Mouse (Mus musculus) T-helper 17 cell (primary cell): Measurements from ENCODE around the gene Ubr3.

Experiments
- in situ Hi-C, 2 experiments: fragments of 300-600 bp; cut with MboI, MseI; formaldehyde crosslinking; loops; 1 replicate in 1 of 2; 2 replicates in 1 of 2; pipeline ENCODE4 v1.15.1; 2025; ENCODE audit warnings: high pct_unique_total_duplicates in 2 of 2

The Ubr3 gene

DNA sequence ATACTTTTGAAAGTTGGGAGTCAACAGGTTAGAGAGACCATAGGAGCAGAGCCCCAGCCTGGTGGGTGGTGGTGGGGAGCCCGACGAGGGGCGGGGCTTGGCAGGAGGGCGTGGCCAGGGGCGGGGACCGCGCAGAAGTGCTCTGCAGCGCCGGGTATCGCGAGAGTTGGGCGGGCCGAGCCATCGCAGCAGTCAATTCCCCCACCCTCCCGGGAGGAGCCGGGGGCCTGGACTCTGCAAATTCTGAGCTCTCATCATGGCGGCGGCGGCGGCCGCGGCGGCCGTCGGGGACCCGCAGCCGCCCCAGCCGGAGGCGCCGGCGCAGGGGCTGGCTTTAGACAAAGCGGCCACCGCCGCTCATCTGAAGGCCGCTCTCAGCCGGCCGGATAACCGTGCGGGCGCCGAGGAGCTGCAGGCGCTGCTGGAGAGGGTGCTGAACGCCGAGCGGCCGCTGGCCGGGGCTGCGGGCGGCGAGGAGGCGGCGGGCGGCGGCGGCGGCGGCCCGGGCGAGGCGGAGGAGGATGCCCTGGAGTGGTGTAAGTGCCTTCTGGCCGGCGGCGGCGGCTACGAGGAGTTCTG is at the start of gene Ubr3:
Ubr3 (plus strand) TSS at position 208 of the 579 bp plus-strand sequence.
- in situ Hi-C loops = no loop called here

DNA sequence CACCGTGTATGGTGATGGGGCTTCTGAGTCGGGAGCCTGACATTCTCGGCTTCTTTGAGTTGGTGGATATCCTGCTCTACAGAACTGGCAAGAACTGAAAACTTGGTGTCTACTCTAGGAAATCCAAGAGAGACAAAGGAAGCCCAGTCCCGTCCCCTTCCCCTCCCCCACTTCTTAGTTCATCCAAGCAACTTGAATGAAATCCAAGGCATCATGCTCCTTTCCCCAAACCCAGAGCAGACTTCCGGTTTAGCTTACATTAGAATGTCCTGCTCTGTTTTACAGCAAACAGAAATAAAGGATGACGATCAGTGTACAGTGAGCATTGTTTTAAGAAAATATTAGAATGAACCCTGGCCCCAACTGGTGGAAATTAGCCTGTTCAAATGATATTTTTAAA is 47.8 kb upstream of the Ubr3 start:
- in situ Hi-C loops = no loop called here

DNA sequence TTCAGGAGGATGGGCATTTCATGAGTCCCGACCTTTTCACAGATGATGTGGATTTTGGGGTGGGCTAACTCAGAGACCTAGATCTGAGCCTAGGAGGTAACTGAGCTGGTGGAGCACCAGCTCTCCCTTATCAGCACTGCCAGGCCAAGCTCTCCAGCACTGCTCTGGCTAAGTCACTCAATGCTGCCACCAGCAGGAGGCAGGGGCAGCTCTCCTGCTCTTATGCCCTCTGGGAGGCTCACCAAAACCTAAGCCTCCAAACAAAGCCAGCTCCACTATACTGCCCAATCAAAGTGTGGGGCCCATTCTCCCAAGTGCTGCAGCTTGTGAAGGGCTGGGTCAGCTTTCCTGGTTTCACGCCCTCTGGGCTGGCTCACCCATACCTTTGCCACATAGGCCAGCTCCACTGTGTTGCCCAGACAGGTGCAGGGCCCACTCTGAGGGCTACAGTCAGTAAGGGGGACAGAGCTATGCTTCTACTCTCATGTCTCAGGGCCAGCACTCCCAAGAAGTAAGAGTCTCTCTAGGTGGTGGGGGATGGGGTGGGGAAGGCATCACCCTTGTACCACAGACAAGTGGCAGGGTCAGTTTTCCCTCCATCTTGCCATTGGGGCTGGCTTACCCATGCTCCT is 45.5 kb upstream of the Ubr3 start:
- in situ Hi-C loops = loop anchor here in 1 of 2 experiments (10.0 kb wide), 1 partner anchor 1603 kb away; the partner anchor contains the start of gene Metap1d

DNA sequence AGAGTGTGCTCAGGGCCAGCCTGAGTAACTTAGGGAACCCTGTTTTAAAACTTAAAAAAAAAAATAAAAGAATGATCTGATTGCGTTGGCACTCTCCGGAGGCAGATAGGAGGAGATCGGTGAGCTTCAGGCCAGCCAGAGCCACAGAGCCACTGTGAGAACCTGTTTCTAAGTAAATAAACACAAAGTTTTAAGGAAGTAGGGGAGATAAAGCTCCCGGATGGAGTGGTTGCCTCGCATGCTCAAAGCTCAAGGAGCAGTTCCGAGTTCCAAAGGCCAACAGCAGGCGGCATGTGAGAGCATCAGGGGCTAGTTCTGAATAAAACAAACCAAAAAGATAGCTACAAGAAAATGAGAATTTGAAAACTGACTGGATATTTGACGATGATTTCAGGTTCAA is 40.7 kb upstream of the Ubr3 start:
- in situ Hi-C loops = loop anchor here in 1 of 2 experiments (10.0 kb wide), 1 partner anchor 1598 kb away; the partner anchor contains the start of gene Metap1d

DNA sequence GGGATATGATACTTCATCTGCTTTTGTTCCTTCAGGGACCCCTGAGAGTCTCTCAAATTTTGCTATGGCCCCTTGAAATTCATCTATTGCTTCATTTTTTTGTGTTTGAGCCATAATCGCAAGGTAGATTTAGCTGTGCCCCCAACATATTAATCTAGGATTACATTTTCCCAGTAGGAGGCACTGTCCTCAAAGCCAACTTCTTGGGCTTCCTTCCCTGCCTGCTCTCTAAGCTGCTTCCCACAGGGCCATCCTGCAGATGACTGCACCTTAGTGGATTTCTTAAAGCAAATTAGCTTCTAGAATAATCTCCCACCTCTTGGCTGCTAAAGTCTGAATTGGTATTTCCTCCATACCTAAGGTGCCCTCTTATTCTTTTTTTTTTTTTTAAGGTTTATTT is 39.2 kb upstream of the Ubr3 start:
- in situ Hi-C loops = loop anchor here in 1 of 2 experiments (10.0 kb wide), 1 partner anchor 1597 kb away; the partner anchor contains the start of gene Metap1d

DNA sequence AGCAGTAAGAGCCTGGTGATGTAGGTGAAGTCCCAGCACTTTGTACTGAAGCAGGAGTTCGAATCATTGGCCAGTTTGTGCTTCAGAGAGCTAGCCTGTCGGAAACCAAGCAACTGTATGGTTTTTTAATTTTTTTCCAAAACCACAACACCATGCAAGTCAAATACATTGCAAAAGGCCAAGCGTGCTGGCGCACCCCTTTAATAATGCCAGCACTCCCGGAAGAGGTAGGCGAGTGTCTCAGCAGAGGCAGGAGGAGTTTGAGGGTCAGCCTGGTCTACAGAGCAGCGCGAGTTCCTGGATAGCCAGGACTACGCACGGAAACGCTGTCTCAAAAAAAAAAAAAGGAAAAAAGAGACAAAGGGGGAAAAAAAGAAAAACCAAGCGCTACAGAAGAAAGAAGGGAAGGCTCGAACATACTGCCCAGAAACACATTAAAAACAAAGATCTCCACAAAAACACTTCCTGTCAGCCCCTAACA is 36.0 kb upstream of the Ubr3 start:
- in situ Hi-C loops = no loop called here

DNA sequence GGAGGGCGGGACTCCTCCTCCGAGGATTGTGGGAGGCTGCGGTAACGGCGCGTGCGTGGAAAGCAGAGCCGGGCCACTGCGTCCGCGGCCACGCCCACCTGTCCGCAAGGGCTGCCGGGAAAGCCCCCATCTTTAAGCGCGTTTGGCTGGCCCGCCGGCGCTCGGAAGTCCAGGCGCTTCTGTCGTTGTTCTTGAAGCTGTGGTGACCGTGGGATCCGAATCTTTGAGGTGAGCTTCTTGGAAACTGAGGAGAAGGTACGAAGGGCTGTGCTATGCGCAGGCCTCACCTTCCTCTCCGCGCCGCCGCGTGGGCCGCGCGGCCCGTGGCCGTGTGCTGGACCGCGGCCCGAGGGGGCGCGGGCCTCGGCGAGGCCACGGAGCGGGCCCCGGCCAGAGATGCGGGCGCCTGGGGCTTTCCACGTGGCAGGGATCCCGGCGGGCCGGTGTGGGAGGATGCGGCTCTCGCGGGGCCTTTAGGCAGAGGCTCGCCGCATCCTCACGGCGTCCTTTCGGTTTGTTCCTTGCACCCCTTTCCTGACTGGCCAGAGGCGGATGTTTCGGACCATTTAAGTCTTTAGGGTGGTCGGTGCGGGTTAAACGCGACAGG is 35.5 kb upstream of the Ubr3 start, which contains the start of gene Ssb:
Ssb (plus strand) TSS at position 78 of the 607 bp plus-strand sequence.
- in situ Hi-C loops = no loop called here

DNA sequence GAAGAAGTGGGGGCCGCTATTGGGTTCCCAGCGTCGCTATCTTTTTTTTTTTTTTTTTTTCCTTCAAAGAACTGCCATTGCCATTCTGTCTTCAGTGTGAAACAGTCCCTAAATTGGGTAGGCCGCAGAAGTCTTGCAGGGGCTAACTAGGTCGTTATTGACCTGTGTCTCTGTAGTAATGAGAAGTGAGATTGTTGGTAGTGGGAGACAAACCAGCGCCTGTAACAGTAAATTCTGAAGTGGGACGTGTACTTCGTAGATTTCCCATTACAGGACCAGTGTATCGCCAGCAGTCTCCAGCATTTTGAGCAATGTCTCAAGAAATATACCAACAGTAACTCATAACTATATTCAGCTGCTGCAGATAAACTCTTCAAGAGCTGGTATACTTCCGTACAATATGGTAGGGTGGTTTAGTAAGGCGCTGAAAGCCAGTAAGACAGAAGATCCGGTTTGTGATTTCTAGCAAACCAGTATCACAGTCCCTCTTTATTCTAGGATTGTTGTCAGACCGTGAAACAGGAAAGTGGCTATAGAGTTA is 34.9 kb upstream of the Ubr3 start:
- in situ Hi-C loops = no loop called here

DNA sequence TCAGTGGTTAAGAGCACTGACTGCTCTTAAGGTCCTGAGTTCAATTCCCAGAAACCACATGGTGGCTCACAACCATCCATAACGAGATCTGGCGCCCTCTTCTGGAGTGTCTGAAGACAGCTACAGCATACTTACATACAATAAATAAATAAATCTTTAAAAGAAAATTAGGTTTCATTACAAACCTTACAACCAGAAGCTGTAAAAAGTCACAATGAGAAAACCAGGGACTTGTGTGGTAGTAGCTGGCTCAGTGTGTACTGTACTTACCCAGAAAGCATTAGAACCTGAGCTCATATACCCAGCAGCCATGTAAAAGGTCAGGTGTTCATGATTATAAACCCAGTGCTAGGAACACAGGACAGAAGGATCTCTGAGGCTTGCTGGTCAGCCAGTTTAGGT is 13.1 kb upstream of the Ubr3 start:
- in situ Hi-C loops = loop anchor here in 1 of 2 experiments (10.0 kb wide), 1 partner anchor 241 kb away; no protein-coding TSS in a partner anchor

DNA sequence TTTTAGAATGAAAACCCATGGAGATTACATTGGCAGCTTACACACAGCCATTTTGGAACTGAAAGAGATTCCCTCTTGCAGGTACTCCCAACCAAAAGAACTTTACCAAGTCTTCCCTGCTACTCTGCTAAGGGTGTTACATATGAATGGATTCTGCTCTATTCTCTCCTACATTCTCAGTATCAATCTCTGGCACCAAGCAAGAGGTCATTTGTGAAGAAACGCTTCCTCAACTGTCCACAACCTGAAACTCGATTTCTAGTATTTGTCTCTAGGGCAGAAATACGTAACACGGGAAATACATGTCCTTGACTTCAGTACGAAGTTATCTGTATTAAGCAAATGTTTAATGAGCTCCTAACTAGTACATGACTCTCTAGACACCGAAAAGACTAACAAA is 12.5 kb upstream of the Ubr3 start:
- in situ Hi-C loops = loop anchor here in 1 of 2 experiments (10.0 kb wide), 1 partner anchor 240 kb away; no protein-coding TSS in a partner anchor

DNA sequence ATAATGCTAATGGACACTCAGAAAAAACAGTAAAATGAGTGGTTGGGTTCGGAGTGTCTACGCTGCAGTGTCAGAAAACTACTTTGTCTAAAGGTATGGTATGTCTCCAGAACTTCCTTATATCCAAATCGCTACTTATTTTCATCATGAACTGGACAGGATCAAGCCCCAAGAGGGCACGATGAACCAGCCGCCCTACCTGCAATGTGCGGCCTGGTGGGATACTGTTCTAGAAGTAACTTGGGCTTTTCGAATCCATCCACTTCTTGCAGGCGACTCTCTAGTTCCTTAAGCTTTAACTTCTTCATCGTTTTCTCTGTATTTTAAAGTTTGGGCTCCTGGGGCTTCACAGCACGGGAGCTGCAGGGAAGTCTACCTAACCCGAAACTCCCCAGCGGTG is 12.0 kb upstream of the Ubr3 start:
- in situ Hi-C loops = loop anchor here in 1 of 2 experiments (10.0 kb wide), 1 partner anchor 240 kb away; no protein-coding TSS in a partner anchor

DNA sequence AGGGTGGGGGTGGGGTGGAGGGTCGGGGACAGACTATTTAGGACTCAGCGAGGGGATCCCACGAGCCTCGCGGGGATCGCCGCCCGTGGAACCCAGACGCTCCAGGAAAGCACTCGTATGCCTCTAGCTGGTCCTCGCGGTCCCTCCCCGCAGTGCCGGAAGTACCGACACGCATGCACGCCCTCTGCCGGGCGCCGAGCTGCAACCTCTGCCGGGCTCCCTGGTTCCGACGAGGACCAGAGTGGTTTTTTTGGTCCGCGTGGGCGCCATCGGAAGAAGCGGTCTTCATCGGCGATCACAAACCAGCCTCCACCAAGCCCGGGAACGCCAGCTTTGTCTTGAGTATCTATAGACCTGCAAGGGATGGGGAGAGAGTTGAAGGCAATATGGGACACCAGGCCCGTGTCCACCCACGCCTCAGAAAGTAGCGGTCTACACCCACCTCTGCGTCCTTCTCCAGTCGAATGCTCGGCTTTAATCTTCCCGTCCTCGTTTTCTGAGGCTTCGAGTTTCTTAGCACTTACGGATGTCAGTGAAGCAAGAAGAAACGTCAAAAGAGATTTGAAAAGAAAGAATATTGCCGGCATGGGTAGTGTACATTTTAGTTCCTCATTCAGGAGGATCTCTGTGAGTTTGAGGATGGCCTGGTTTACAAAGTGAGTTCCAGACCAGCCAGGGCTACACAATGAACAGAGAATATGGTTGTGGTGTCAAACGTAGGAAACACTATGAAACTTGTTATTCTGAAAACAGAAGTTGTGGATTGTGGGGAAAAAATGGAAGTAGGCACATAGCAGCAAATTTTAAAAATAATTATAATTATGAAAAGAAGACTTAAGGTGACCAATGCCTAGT is 11.4 kb upstream of the Ubr3 start, which contains the start of gene Mettl5:
Mettl5 (minus strand) TSS at position 165 of the 855 bp plus-strand sequence.
- in situ Hi-C loops = loop anchor here in 1 of 2 experiments (10.0 kb wide), 1 partner anchor 239 kb away; no protein-coding TSS in a partner anchor

DNA sequence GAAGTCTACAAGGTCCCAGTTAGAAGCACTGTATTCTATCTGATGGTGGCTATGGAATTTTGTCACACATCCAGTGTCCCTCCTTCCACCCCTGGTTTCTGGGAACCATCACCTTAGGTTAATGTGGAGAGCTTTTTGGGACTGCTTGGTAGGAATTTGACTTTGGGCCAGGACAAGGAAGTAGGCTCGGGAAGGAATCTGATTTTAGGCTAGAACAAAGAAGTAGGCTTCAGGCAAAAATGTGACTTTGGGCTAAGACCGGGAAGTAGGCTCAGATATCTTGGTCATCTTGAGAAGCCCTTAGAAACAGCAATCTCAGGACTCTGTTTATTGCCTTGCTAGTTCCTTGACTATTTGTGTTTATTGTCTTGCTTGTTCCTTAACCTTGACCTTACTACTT is 8.1 kb upstream of the Ubr3 start:
- in situ Hi-C loops = loop anchor here in 1 of 2 experiments (10.0 kb wide), 1 partner anchor 236 kb away; no protein-coding TSS in a partner anchor

DNA sequence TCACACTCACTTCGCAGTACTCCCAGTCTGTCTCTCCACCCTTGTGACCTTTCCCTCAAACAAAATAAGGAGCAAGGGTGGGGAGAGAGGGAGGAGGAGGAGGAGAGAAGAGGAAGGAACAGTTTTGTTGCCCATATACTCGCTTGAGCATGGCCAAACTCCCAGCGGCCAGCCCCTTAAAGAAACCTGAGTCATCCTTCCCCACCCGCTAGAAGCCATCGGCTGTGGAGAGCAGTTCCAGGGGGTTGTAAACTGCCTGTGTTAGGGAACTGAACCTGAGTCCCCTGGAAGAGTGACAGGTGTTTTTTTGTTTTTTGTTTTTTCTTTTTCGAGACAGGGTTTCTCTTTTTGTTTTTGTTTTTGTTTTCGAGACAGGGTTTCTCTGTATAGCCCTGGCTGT is 6.2 kb upstream of the Ubr3 start:
- in situ Hi-C loops = no loop called here

DNA sequence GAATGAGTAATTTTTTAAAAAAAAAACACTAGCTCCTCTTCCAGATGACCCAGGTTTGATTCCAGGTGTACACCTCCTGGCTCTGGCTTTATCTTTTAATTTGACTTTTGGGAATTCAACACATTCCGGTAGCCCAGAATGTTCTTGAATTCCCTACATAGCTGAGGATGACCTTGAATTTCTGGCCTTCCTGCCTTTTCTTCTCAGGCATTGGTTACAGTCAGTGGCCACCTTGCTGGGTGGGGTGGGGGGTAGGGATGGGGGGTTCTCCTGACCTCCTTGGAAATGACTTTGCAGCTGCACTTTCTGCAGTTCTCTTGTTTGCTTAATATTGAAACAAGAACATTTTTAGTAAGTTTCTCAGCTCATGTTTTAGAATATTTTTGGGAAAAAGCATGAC is 3.9 kb upstream of the Ubr3 start:
- in situ Hi-C loops = no loop called here

DNA sequence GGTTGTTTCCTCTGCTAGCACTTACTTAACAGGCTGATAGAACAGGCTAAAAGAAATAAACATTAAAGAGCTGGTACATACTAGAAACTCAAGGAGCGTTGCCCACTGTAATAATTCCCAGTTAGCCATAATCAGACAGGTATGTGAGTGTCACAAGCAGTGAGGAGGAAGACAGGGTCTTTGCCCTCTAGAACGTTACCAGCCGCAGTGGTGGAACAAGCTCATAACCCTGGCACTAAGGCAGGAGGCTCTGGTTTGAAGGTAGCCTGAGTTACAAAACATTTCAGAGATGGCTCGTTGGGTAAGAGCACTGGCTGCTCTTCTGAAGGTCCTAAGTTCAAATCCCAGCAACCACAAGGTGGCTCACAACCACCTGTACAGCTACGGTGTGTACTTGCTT is 3.2 kb upstream of the Ubr3 start:
- in situ Hi-C loops = no loop called here

DNA sequence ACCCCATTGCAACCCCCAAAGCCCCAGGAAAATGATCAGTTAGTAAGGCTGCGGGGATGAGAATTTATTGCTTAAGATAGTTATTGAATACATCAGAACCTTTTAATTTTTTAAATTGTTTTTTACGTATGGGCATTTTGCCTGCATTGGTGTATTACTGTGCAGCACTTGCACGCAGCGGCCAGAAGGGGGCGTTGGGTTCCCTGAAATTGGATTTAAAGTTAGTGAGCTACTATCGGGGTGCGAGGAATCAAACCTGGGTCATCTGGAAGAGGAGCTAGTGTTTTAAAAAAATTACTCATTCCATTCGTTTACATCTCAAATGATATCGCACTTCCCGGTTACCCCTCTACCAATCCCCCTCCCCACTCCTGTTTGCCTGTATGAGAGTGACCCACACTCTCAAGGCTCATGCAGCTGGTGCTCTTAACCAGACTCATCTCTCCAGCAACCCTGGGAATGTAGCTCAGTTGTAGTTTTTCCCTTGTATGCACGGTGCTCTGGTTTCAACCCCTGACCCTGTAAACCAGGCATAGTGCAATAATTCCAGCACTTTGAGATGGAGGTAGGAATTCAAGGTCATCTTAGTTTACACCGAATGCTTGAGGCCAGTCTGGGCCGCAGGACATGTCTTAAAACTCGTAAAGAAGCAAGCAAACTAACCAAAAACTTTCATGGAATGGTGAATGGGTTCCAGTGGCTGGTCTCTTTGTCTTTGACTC is 1.4 kb upstream of the Ubr3 start:
- in situ Hi-C loops = no loop called here

DNA sequence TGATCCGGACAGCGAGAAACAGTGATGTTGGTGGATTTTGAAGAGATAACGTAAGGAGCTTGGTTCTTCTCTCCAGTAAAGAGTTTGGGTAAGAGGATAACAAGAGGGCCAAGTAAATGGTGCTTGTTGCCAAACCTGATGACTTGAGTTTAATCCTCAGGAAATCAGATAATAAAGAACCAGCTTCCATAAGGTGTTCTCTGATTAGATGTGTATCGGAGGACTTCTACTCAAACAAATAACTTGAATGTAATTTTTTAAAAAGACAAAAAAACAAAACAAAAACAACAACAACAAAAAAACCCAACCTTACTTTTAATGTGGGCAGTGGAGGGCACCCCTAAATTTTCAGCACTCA is 843 bp upstream of the Ubr3 start:
- in situ Hi-C loops = no loop called here

DNA sequence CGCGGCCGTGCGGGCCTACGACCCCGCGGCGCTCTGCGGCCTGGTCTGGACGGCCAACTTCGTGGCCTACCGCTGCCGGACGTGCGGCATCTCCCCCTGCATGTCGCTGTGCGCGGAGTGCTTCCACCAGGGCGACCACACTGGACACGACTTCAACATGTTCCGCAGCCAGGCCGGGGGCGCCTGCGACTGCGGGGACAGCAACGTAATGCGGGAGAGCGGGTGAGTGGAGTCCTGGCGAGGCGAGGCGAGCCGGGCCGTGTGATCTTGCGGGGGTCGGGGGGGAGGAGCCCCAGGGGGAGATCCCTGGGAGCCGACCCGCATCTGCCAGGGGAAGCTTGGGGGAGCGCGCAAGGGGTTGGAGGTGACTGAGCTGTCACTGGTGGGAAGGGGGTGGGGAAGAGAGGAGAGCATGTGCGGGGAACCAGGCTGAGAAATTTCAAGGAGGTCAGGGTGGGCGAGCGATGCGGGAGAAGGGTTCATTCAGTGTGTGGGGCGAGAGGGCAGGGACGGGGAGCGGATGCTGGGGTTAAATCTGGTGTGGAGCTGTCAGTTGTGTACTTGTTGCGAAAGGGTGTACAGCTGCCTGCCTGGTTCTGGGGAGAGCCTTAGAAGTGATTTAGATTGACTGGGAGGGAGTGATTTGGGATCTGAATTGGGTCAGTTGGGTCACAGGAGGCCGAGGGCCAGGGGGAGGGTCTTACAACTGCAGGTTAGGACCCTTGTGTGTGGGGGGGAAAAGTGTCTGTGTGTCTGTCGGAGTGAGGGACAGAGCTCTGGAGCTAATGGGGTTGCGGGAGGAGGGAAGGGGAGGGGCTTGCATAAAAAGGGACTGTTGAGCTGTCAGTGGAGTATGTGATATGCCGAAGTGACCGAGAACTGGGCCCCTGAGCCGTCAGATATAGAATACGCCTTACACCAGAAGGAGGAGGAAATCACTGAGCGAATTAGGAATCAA is 851 bp downstream of the Ubr3 start:
- in situ Hi-C loops = no loop called here
